Mouse (Mus musculus) heart, embryonic 14.5 days (tissue): ENCODE results near the gene Plvap. TPM values are rescaled to one million over a fixed set of nuclear protein-coding genes. Genes with fewer than 3 reads are reported as not detected.

Experiments used
- ATAC-seq: fragments of 200-750 bp; cut with Nextera tagmentation; 2 replicates; pipeline ENCODE4 v1.8.0; 2017; ENCODE audit warnings: low read depth, moderate TSS enrichment; ENCODE audit not compliant: insufficient number of reproducible peaks, insufficient read depth, low FRiP score
- H3K27ac ChIP-seq, 2 experiments: fragments of 200-500 bp in 1 of 2; fragments of 300-500 bp in 1 of 2; sonication (generic) in 1 of 2; replicated peaks in 1 of 2; 2 replicates each; pipeline ENCODE4 v1.5.1; 2012 to 2014; ENCODE audit warnings: low read depth in 2 of 2, low read length in 2 of 2, control low read depth in 1 of 2, mild to moderate bottlenecking in 1 of 2, mixed read lengths in 1 of 2; ENCODE audit not compliant: control insufficient read depth in 1 of 2, insufficient read depth in 1 of 2
- H3K27me3 ChIP-seq: fragments of 300-500 bp; sonication (generic); 2 replicates; pipeline ENCODE4 v1.6.1; 2014; ENCODE audit warnings: mild to moderate bottlenecking, low read length, control low read depth; ENCODE audit not compliant: control insufficient read depth, insufficient read depth
- H3K36me3 ChIP-seq: fragments of 300-500 bp; sonication (generic); 2 replicates; pipeline ENCODE4 v1.6.1; 2014; ENCODE audit warnings: mild to moderate bottlenecking, control low read depth, low read length, mixed read lengths; ENCODE audit not compliant: control insufficient read depth, insufficient read depth
- H3K4me1 ChIP-seq, 2 experiments: fragments of 200-500 bp in 1 of 2; fragments of 300-500 bp in 1 of 2; sonication (generic) in 1 of 2; 2 replicates each; pipeline ENCODE4 v1.6.1; 2012 to 2014; ENCODE audit warnings: low read length in 2 of 2, control low read depth in 1 of 2, mixed read lengths in 1 of 2; ENCODE audit not compliant: control insufficient read depth in 2 of 2, insufficient read depth in 2 of 2
- H3K4me2 ChIP-seq: fragments of 300-500 bp; sonication (generic); 2 replicates; pipeline ENCODE4 v1.6.1; 2014; ENCODE audit warnings: mild to moderate bottlenecking, low read length
- H3K4me3 ChIP-seq, 2 experiments: fragments of 200-500 bp in 1 of 2; fragments of 300-500 bp in 1 of 2; sonication (generic) in 1 of 2; 2 replicates each; pipeline ENCODE4 v1.5.1; 2012 to 2014; ENCODE audit warnings: low read length in 2 of 2, mild to moderate bottlenecking in 2 of 2, control low read depth in 1 of 2, low read depth in 1 of 2, moderate library complexity in 1 of 2; ENCODE audit not compliant: control insufficient read depth in 1 of 2, insufficient read depth in 1 of 2
- H3K9ac ChIP-seq: fragments of 300-500 bp; sonication (generic); 2 replicates; pipeline ENCODE4 v1.6.1; 2014; ENCODE audit warnings: mild to moderate bottlenecking, low read length
- H3K9me3 ChIP-seq: fragments of 300-500 bp; sonication (generic); 2 replicates; pipeline ENCODE4 v1.6.1; 2016; ENCODE audit warnings: low read length, control low read depth; ENCODE audit not compliant: control insufficient read depth
- WGBS: fragments of 180-500 bp; shearing (Covaris S2); extraction: QIAGEN DNeasy Blood & Tissue Kit; methylation state at CpG from one replicate; pipeline ENCODE4 v1.1.7; 2014; 5-methylcytosine and 5-hydroxymethylcytosine counted together
- polyA plus RNA-seq: library from polyadenylated mRNA; unstranded; fragments of >200 nt; fragmentation: Nextera tagmentation; extraction: Ambion mirVana; gene quantifications from 2 replicates; pipeline ENCODE4 v1.2.1, GENCODE M21; 2014

Gene Plvap
- polyA plus RNA-seq, 1 experiment from 2014 or later: 121 TPM

- Histone ChIP-seq H3K9me3 (no peaks in the 10 kb centered on the region), H3K4me3 (no peak overlapping the region), H3K4me2 (no peak overlapping the region), H3K36me3 (peaks cover 13% of the 10 kb centered on the region), H3K27ac (no peak overlapping the region), H3K4me1 (no peaks in the 10 kb centered on the region), H3K27me3 (no peaks in the 10 kb centered on the region), H3K9ac (no peak overlapping the region)
- 77% methylated on average over 2 of the region's 2 CpGs for WGBS
- no peak for ATAC-seq
Observed at GRCm38 (mm10) chr8:71452669-71453068, 58.9 kb downstream of the Plvap start.

GRCm38 (mm10) chr8:71451777-71452176 is 59.8 kb downstream of the Plvap start:
- WGBS: 40% methylated on average over 11 of the region's 11 CpGs
- Histone ChIP-seq H3K27me3 (no peaks in the 10 kb centered on the region), H3K9ac (no peak overlapping the region), H3K4me1 (no peaks in the 10 kb centered on the region), H3K4me2 (no peak overlapping the region), H3K9me3 (no peaks in the 10 kb centered on the region), H3K4me3 (no peak overlapping the region), H3K36me3 (peaks cover 5% of the 10 kb centered on the region; the same call in 1 of the 2 replicates), H3K27ac (no peak overlapping the region)
- no peak for ATAC-seq

- Histone ChIP-seq H3K9ac (no peak overlapping the region), H3K4me3 (no peak overlapping the region), H3K9me3 (no peaks in the 10 kb centered on the region), H3K36me3 (peaks cover 2% of the 10 kb centered on the region; the same call in 1 of the 2 replicates), H3K4me2 (no peak overlapping the region), H3K4me1 (no peaks in the 10 kb centered on the region), H3K27me3 (no peaks in the 10 kb centered on the region), H3K27ac (no peak overlapping the region)
- 64% methylated on average over 4 of the region's 4 CpGs for WGBS
- no peak for ATAC-seq
Observed at GRCm38 (mm10) chr8:71451337-71451736, 60.2 kb downstream of the Plvap start.

Other genes starting within 250 kb of the Plvap start
- 16.8 and 17.9 TPM in 2 replicates for gene Myo9b, start 239.0 kb downstream of the Plvap start, polyA plus RNA-seq
- gene Haus8, start 238.8 kb downstream of the Plvap start, polyA plus RNA-seq: 134 and 144 TPM in 2 replicates
- gene Use1, start 144.9 kb downstream of the Plvap start, polyA plus RNA-seq: 87.1 and 95.4 TPM in 2 replicates
- gene Ocel1, start 140.5 kb downstream of the Plvap start, polyA plus RNA-seq: 3.6 TPM in 2 replicates
- gene Nr2f6, start 129.8 kb downstream of the Plvap start, polyA plus RNA-seq: 57.1 and 62.4 TPM in 2 replicates
- gene Ushbp1, start 116.0 kb downstream of the Plvap start, polyA plus RNA-seq: 10.8 TPM in 2 replicates
- 84.5 and 86.1 TPM in 2 replicates for gene Babam1, start 114.9 kb downstream of the Plvap start, polyA plus RNA-seq
- gene Ankle1, start 105.7 kb downstream of the Plvap start, polyA plus RNA-seq: 16.7 and 20.7 TPM in 2 replicates
- gene Abhd8, start 48.1 kb downstream of the Plvap start, polyA plus RNA-seq: 20.8 and 29.2 TPM in 2 replicates
- gene Mrpl34, start 46.8 kb downstream of the Plvap start, polyA plus RNA-seq: 191 and 193 TPM in 2 replicates
- gene Dda1, start 42.6 kb downstream of the Plvap start, polyA plus RNA-seq: 76.7 and 79.1 TPM in 2 replicates
- gene Ano8, start 25.8 kb downstream of the Plvap start, polyA plus RNA-seq: 1.5 and 1.8 TPM in 2 replicates
- gene Gtpbp3, start 23.6 kb downstream of the Plvap start, polyA plus RNA-seq: 3.3 and 4.4 TPM in 2 replicates
- 0.35 and 0.89 TPM in 2 replicates for gene Ccdc194, start 14.0 kb upstream of the Plvap start, polyA plus RNA-seq
- gene Bst2, start 25.7 kb upstream of the Plvap start, polyA plus RNA-seq: 10.8 and 19.0 TPM in 2 replicates
- gene Mvb12a, start 31.2 kb upstream of the Plvap start, polyA plus RNA-seq: 62.2 and 64.0 TPM in 2 replicates
- gene Tmem221, start 47.1 kb upstream of the Plvap start, polyA plus RNA-seq: 0.53 TPM in 1 of 2 replicates, not detected in the other
- gene Nxnl1, start 54.8 kb upstream of the Plvap start, polyA plus RNA-seq: not detected in 2 replicates
- gene Slc27a1, start 57.1 kb upstream of the Plvap start, polyA plus RNA-seq: 14.6 and 15.3 TPM in 2 replicates
- gene Pgls, start 80.4 kb upstream of the Plvap start, polyA plus RNA-seq: 199 and 201 TPM in 2 replicates
- gene Fam129c, start 85.9 kb upstream of the Plvap start, polyA plus RNA-seq: 1.4 and 1.5 TPM in 2 replicates
- 58.1 and 61.6 TPM in 2 replicates for gene Colgalt1, start 99.2 kb upstream of the Plvap start, polyA plus RNA-seq
- gene Unc13a, start 160.0 kb upstream of the Plvap start, polyA plus RNA-seq: 0.38 and 0.89 TPM in 2 replicates
- gene Jak3, start 164.5 kb upstream of the Plvap start, polyA plus RNA-seq: 5.9 and 6.3 TPM in 2 replicates
- 2.4 and 2.7 TPM in 2 replicates for gene Insl3, start 177.5 kb upstream of the Plvap start, polyA plus RNA-seq
- gene B3gnt3, start 190.0 kb upstream of the Plvap start, polyA plus RNA-seq: 3.0 and 3.1 TPM in 2 replicates
- 0.61 and 1.4 TPM in 2 replicates for gene Fcho1, start 214.0 kb upstream of the Plvap start, polyA plus RNA-seq